Mouse (Mus musculus): ENCODE results near the gene Sema4d. TPM values are rescaled to one million over a fixed set of nuclear protein-coding genes. Genes with fewer than 3 reads are reported as not detected.

The Sema4d gene
- polyA plus RNA-seq, 1 experiment from 2014 or later, result 9.7 TPM

DNA sequence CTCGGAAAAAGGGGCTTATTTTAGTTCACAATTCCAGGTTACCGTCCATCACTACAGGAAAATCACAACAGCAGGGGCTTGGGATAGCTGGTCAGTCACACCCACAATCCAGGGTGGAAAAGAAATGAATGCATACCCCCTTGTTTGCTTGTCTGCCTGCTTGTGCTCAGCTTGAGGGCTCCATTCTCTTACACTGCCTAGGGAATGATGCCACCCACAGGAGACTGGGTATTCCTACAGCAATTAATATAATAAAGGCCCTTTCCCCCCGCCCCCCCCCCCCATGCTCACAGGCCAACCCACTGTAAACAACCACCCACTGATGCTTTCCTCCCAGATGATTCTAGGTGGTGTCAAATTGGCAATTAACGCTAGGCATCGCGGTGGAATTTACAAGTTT, 38.9 kb upstream of the Sema4d start:
- Histone ChIP-seq H3K4me2 (no peak overlapping the region), H3K9me3 (no peaks in the 10 kb centered on the region), H3K36me3 (no peaks in the 10 kb centered on the region), H3K9ac (no peak overlapping the region), H3K27me3 (no peaks in the 10 kb centered on the region), H3K4me1 (0 out of 2 replicates have a peak, but pooled peaks cover 4% of the 10 kb centered on the region), H3K4me3 (no peak overlapping the region), H3K27ac (no peak overlapping the region)
- WGBS, result 86% methylated on average over 5 of the region's 6 CpGs
- no peak for ATAC-seq (ENCODE audit: borderline replicate concordance, extremely low read depth, low FRiP score, low TSS enrichment)

GRCm38 (mm10) chr13:51830744-51831450, 37.4 kb upstream of the Sema4d start:
- H3K36me3 ChIP-seq, result no peaks in the 10 kb centered on the region
- WGBS, result 31% methylated on average over 10 of the region's 10 CpGs
- H3K4me2 ChIP-seq, result no peak overlapping the region
- no peaks in the 10 kb centered on the region for H3K4me1 ChIP-seq
- no peak overlapping the region for H3K4me3 ChIP-seq
- no peak overlapping the region for H3K9ac ChIP-seq
- H3K9me3 ChIP-seq, result no peaks in the 10 kb centered on the region
- no peaks in the 10 kb centered on the region for H3K27me3 ChIP-seq
- no peak for ATAC-seq (ENCODE audit: borderline replicate concordance, extremely low read depth, low FRiP score, low TSS enrichment)
- H3K27ac ChIP-seq, result no peak overlapping the region

- no peak overlapping the region for H3K9ac ChIP-seq
- no peaks in the 10 kb centered on the region for H3K36me3 ChIP-seq
- WGBS, result 40% methylated on average over 8 of the region's 8 CpGs
- no peak for ATAC-seq (ENCODE audit: borderline replicate concordance, extremely low read depth, low FRiP score, low TSS enrichment)
- H3K4me1 ChIP-seq, result peaks cover 12% of the 10 kb centered on the region; the same call in 1 of the 2 replicates
- H3K27ac ChIP-seq, result no peak overlapping the region
- no peaks in the 10 kb centered on the region for H3K9me3 ChIP-seq
- no peaks in the 10 kb centered on the region for H3K27me3 ChIP-seq
- H3K4me3 ChIP-seq, result no peak overlapping the region
- H3K4me2 ChIP-seq, result no peak overlapping the region
Observed at GRCm38 (mm10) chr13:51823822-51824495, 30.4 kb upstream of the Sema4d start.

DNA sequence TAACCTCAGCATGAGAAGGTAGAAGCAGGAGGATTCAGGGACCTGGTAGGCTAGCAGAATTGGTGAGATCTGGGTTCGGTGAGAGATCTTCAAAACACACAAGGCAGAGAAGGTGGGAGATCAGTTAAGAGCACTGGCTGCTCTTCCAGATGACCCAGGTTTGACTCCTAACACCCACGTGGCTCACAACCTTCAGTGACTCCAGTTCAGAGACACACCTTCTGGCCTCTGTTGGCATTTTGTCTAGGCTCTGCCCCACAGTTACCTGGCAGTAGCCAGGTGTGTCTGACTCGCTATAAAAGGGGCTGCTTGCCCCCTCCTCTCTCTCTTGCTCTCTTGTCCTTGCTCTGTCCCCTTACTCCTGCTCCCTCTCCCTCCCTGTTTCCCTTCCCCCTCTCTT, 28.4 kb upstream of the Sema4d start:
- H3K9ac ChIP-seq, result no peak overlapping the region
- H3K27ac ChIP-seq, result no peak overlapping the region
- H3K9me3 ChIP-seq, result no peaks in the 10 kb centered on the region
- no peak overlapping the region for H3K4me3 ChIP-seq
- ATAC-seq (ENCODE audit: borderline replicate concordance, extremely low read depth, low FRiP score, low TSS enrichment), result no peak
- H3K36me3 ChIP-seq, result no peaks in the 10 kb centered on the region
- 42% methylated on average over 3 of the region's 3 CpGs for WGBS
- no peaks in the 10 kb centered on the region for H3K27me3 ChIP-seq
- H3K4me2 ChIP-seq, result no peak overlapping the region
- peaks cover 13% of the 10 kb centered on the region for H3K4me1 ChIP-seq

- H3K4me1 ChIP-seq, result peaks cover 21% of the 10 kb centered on the region
- no peak overlapping the region for H3K4me3 ChIP-seq
- no peaks in the 10 kb centered on the region for H3K27me3 ChIP-seq
- no peaks in the 10 kb centered on the region for H3K9me3 ChIP-seq
- ATAC-seq (ENCODE audit: borderline replicate concordance, extremely low read depth, low FRiP score, low TSS enrichment), result no peak
- H3K27ac ChIP-seq, result no peak overlapping the region
- no peak overlapping the region for H3K9ac ChIP-seq
- H3K36me3 ChIP-seq, result no peaks in the 10 kb centered on the region
- no peak overlapping the region for H3K4me2 ChIP-seq
- 62% methylated on average over 6 of the region's 6 CpGs for WGBS
Observed at GRCm38 (mm10) chr13:51819351-51819750, 25.8 kb upstream of the Sema4d start.

DNA sequence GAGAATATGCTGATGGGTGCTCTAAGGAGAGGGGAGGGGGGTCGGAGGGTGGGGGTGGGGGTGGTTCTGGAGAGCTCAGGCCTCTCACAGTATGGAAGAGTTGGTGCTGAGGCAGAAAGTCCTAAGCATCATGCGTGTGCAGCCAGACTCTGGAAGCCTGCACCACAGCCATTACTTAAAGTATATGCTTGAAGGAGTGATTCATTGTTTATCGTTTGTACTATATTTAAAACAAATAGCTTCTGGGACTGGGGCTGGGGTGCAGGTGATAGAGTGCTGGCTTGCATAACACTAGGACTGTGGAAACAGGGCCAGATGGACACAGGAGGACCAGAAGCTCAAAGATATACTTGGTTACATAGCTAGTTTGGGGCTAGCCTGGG, 25.4 kb upstream of the Sema4d start:
- WGBS, result 47% methylated on average over 3 of the region's 3 CpGs
- no peak overlapping the region for H3K27ac ChIP-seq
- no peaks in the 10 kb centered on the region for H3K9me3 ChIP-seq
- H3K4me1 ChIP-seq, result peaks cover 21% of the 10 kb centered on the region
- no peak overlapping the region for H3K4me2 ChIP-seq
- no peak overlapping the region for H3K9ac ChIP-seq
- H3K36me3 ChIP-seq, result no peaks in the 10 kb centered on the region
- no peak overlapping the region for H3K4me3 ChIP-seq
- ATAC-seq (ENCODE audit: borderline replicate concordance, extremely low read depth, low FRiP score, low TSS enrichment), result no peak
- H3K27me3 ChIP-seq, result no peaks in the 10 kb centered on the region

- Histone ChIP-seq H3K4me1 (peaks cover 22% of the 10 kb centered on the region), H3K27ac (no peak overlapping the region), H3K36me3 (no peaks in the 10 kb centered on the region), H3K27me3 (no peaks in the 10 kb centered on the region), H3K4me2 (no peak overlapping the region), H3K4me3 (no peak overlapping the region), H3K9me3 (no peaks in the 10 kb centered on the region), H3K9ac (no peak overlapping the region)
- WGBS, result 58% methylated on average over 6 of the region's 6 CpGs
- ATAC-seq (ENCODE audit: borderline replicate concordance, extremely low read depth, low FRiP score, low TSS enrichment), result no peak
Observed at GRCm38 (mm10) chr13:51818170-51818943, 24.8 kb upstream of the Sema4d start.

DNA sequence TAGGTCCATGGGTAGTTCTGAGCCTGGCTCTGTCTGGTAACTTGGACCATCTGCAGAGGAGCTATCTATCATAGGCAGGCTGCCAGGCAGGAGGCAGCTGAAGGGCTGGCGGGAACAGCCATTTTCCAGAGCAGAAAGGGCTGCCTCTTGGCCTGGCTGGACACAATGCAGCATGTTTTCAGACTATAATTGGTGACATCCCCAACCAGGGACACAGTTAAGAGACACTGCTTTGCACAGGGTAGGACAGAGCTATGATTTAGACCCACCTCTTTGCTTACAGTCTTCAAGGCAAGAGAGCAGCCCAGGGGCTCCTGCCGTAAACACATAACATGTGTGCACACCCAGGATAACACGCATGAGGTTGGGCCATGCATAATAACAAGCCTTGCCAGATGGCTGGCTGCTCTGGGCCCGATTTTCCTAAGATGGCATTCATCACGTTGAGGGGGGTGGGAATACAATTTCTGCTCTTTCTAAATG, 23.1 kb upstream of the Sema4d start:
- WGBS, result 55% methylated on average over 5 of the region's 5 CpGs
- no peaks in the 10 kb centered on the region for H3K36me3 ChIP-seq
- H3K9ac ChIP-seq, result no peak overlapping the region
- peaks cover 22% of the 10 kb centered on the region for H3K4me1 ChIP-seq
- H3K4me2 ChIP-seq, result no peak overlapping the region
- H3K27ac ChIP-seq, result peak overlapping the region; percentile 73
- no peaks in the 10 kb centered on the region for H3K27me3 ChIP-seq
- peak; percentile 73 for ATAC-seq (ENCODE audit: borderline replicate concordance, extremely low read depth, low FRiP score, low TSS enrichment)
- H3K9me3 ChIP-seq, result no peaks in the 10 kb centered on the region
- no peak overlapping the region for H3K4me3 ChIP-seq

GRCm38 (mm10) chr13:51815865-51816504, 22.4 kb upstream of the Sema4d start:
- peak; percentile 77; the same call in 1 of the 2 replicates for ATAC-seq (ENCODE audit: borderline replicate concordance, extremely low read depth, low FRiP score, low TSS enrichment)
- Histone ChIP-seq H3K9me3 (no peaks in the 10 kb centered on the region), H3K4me3 (no peak overlapping the region), H3K4me2 (no peak overlapping the region), H3K27me3 (no peaks in the 10 kb centered on the region), H3K36me3 (no peaks in the 10 kb centered on the region), H3K4me1 (peaks cover 22% of the 10 kb centered on the region), H3K27ac (peak overlapping the region; percentile 73), H3K9ac (no peak overlapping the region)
- WGBS, result 43% methylated on average over 9 of the region's 9 CpGs

DNA sequence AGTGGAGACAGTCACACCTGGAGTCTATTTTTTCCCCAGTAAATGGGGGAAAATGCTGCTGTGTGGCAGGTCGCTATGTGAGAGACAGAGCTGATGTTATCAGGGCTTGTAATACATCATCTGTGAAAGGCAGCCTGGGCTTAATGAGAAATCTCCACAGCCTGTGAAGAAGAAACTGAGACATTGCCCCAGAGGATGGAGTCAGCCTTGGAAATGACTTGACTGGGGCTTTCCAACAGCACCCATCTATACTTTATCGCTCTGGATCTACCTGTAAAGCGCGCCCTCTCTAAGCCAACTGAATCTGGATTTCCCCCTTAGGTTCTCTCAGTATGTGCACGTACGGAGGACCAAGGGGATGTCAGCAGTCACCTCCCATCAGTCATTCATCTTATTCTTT, 21.1 kb upstream of the Sema4d start:
- no peak overlapping the region for H3K27ac ChIP-seq
- ATAC-seq (ENCODE audit: borderline replicate concordance, extremely low read depth, low FRiP score, low TSS enrichment), result no peak
- WGBS, result 85% methylated on average over 6 of the region's 6 CpGs

GRCm38 (mm10) chr13:51813621-51814615, 20.4 kb upstream of the Sema4d start:
- Histone ChIP-seq H3K4me1 (peaks cover 22% of the 10 kb centered on the region), H3K36me3 (no peaks in the 10 kb centered on the region), H3K9me3 (no peaks in the 10 kb centered on the region), H3K4me3 (no peak overlapping the region), H3K27ac (no peak overlapping the region), H3K4me2 (no peak overlapping the region), H3K27me3 (no peaks in the 10 kb centered on the region), H3K9ac (no peak overlapping the region)
- 52% methylated on average over 10 of the region's 10 CpGs for WGBS
- ATAC-seq (ENCODE audit: borderline replicate concordance, extremely low read depth, low FRiP score, low TSS enrichment), result no peak

More for the DNA sequence above, 21.1 kb upstream of the Sema4d start:
- no peaks in the 10 kb centered on the region for H3K27me3 ChIP-seq
- H3K36me3 ChIP-seq, result no peaks in the 10 kb centered on the region
- H3K4me2 ChIP-seq, result no peak overlapping the region
- H3K9me3 ChIP-seq, result no peaks in the 10 kb centered on the region
- no peak overlapping the region for H3K4me3 ChIP-seq
- peaks cover 22% of the 10 kb centered on the region for H3K4me1 ChIP-seq
- no peak overlapping the region for H3K9ac ChIP-seq
